Mouse (Mus musculus): ENCODE data around the gene Arid3a.

DNA sequence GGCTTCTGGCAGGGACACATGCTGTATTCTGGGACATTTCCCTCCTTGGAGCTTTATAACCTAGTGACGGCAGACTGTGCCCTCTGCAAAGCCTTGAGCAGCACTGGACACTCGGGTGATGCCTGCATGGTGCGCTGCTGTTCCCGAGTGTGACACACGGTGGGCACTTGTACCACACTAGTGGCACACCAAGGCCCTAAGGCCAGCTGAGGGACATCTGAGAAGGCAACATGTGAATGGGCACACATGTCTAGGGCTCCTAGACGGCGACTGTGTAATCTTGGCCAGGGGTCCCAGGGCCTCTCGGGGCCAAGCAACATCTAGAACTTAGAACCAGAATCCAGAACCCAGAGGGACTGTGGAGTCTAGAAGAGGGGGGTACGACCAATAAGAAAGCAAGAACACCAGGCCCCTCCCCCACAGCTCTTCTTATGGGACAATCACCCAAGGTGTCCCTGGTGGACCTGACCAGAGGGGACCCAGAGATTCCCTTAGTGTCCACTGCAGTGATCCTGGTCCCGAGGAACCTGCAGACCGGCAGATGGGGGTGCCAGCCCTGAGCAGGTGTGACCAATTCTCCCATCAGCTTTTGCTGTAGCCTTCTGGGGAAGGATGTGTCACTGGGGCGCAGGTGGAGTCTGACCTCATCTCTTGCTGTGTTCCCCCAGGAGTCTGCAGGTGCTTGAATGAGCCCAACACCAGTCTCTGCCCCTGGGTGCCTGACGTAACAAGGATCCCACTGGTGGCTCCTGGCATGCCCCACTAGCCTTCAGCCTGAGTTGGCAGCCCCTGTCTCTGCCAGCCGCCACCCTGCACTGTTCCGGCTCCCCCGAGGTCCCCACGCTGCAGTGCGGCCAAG, 3.4 kb downstream of the Arid3a start:
- TF ChIP-seq POLR2A (IDR thresholded peaks at IDR 0.05; ENCODE audit: insufficient read length, low read depth) (no peak), MAX (IDR thresholded peaks at IDR 0.05; ENCODE audit: low read depth) (no peak), SRF (IDR thresholded peaks at IDR 0.05; ENCODE audit: control insufficient read depth, insufficient read length, low read depth) (no peak), MYOD1 (IDR thresholded peaks at IDR 0.05; ENCODE audit: control insufficient read depth in 1 of 3, insufficient read length in 2 of 3, low read depth in 2 of 3) (no peak), TCF12 (IDR thresholded peaks at IDR 0.05; ENCODE audit: insufficient read depth, poor library complexity, severe bottlenecking) (no peak), E2F4 (IDR thresholded peaks at IDR 0.05; ENCODE audit: insufficient read depth) (no peak), USF1 (IDR thresholded peaks at IDR 0.05; ENCODE audit: low read depth) (no peak), MYOG (IDR thresholded peaks at IDR 0.05; ENCODE audit: control insufficient read depth in 1 of 3, insufficient read depth in 1 of 3, insufficient read length in 2 of 3, low read depth in 2 of 3) (no peak), CEBPB (IDR thresholded peaks at IDR 0.05; ENCODE audit: insufficient read depth, poor library complexity, severe bottlenecking) (no peak)
